Mouse (Mus musculus): ENCODE measurements around the gene Chrnb1.

Chrnb1 gene

DNA sequence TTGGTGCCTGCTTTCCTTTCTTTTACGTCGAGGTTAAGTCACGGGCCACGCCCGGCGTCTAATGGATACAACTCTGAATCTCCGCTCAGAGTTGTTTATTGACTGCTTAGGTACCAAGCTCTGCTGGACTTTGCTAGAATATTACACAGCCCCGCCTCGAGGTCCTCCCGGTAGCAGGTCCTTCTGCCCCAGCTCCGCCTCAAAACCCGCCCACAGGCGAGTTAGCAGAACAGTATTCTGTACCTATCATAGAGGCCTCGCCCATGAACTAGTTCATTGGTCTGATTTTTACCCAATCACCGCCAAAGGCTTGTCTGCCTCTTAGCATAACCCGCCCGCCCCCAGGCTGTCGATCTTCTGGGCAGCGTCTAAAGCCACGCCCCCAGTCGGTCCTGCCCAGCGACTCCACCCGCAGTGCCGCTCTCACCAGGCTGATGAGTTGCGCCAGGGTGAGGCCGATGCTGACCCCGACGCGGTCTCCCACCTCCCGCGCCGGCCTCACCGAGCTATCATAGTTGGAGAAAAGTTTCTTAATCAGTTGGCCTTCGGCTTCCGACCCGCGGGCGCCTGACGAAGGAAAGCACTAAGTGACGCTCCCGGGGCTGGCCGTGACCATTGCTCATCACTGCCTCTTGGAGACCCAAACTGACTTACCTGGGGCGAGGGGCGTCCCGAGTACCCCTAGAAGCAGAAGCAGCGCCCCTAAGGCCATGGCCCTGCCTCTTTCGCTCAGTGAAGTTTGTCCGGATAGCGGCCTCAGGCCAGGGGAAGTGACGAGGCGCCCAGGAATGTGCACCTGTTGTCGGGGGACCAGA lies at the start of gene Chrnb1:
Gene Chrnb1 (minus strand): TSS at position 776 of the 815 bp plus-strand sequence.
- DNase-seq (ENCODE audit: low read depth, low spot score), result peak; percentile 93

DNA sequence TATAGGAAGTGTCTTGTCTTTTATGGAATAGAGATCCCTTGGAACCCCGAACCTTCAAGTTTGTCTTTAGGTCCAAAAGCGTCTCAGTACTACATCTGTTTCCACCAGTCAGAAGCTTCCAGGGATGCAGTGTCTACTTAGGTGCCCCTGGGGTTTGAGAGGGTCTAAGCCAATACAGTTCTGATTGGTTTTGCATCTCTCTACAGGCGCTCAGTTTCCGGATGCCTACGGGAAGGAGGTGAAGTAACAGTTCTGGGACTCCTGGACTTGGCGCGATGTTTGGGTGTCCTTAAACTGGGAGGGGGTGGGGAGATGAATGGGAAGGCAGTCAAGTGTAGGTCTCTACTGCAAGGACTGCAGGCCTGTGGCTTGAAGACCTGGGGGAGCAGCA lies 43.0 kb upstream of the Chrnb1 start:
- DNase-seq (ENCODE audit: low read depth, low spot score), result no peak

DNA sequence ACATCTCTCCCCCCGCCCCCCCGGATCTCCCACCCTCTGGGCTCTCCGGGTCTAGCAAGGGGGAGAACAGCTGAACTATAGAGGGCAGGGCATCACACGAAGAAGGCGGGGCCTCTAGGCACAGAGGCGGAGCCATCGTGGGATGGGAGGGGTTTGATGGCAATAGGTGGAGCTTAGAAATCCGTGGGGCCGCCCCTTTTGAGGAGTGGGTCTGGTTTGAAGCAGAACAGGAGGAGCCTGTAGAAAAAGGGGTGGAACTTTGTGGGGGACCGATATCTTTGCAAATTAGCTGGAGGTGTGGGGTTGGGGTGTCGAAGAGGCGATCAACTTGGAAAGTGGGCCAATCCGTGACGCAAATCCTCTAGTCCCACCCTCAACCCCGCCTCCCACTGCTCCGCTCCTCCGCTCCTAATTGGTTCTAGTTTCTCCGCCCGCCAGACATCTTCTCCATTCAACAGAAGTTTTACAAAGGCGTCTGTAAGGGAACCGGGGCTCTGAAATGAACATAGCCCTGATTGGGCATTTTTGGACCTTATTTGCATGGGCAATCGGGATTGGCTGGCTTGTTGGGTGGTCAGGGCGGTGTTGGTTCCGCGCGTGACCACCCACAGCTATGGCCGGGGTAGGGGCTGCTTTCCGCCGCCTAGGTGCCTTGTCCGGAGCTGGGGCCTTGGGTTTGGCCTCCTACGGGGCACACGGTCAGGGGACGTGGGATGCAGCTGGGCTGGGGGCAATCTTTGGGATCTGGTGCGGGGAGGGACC lies 42.4 kb upstream of the Chrnb1 start, which contains the start of gene Tmem256:
Gene Tmem256 (plus strand): TSS at position 563 of the 762 bp plus-strand sequence.
- peak; percentile 97 for DNase-seq (ENCODE audit: low read depth, low spot score)

DNA sequence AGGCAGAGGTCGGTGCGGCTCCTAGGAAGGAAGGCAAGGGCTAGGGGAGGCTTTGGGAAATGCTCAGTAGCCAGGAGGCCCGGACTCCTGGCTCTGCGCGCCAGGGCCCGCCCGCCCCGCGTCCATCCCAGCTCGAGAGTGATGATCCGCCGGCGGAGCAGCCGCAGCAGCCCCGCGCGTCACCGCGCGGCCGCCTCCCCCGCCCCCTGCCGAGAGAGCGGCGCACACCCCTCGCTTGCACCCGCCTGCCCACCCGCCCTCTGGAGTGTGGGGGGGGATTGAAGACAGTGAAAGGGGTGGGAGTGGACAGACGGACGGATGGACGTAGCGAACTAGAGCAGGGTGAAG lies 41.8 kb upstream of the Chrnb1 start, which contains the start of gene Nlgn2:
Gene Nlgn2 (minus strand): TSS at position 181 of the 348 bp plus-strand sequence.
- no peak for DNase-seq (ENCODE audit: low read depth, low spot score)

DNA sequence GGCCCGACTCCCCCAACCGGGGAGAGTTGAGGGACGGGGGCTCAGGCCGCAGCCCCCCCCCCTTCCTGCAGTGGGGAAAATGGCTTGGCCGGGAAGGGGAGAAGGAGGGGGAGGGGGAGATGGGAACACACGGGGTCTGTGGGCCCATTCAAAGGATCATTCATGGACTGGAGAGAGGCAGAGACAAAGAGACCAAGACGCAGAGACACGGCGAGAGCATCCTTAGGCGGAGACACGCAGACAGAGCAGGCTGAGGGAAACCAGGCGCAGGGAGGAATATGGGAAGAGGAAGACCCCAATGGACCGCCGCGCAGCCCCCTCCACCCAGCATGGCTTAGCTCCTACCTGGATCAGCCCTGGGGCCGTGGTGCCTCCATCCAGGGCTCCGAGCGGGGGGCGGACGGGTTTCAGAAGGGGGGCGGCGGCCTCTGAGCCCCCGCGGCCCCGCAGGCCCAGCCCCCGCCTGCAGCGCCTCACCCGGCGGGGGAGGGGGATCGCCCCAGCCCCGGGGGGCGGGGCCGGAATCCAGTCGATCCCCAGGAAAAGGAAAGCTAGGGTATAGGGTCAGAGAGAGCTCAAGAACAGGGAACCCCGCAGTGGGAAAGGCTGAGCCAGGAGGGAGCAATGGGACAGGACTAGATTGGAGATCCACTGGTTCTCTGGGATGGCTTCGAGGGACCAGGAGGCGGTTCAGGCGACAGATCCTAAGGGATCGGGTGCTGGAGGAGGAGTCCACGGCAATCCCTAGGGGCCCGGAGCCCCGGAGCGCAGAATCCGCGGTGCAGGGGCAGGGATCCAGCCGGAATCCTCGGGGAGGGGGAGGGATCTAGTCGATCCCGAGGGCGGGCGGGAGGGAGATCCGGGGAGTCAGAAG lies 41.2 kb upstream of the Chrnb1 start:
- peak; percentile 41 for DNase-seq (ENCODE audit: low read depth, low spot score)

- DNase-seq (ENCODE audit: low read depth, low spot score), result no peak
Observed at GRCm38 (mm10) chr11:69835966-69836335, 40.2 kb upstream of the Chrnb1 start.

- peak; percentile 45 for DNase-seq (ENCODE audit: low read depth, low spot score)
Observed at GRCm38 (mm10) chr11:69835326-69835965, 39.7 kb upstream of the Chrnb1 start.

DNA sequence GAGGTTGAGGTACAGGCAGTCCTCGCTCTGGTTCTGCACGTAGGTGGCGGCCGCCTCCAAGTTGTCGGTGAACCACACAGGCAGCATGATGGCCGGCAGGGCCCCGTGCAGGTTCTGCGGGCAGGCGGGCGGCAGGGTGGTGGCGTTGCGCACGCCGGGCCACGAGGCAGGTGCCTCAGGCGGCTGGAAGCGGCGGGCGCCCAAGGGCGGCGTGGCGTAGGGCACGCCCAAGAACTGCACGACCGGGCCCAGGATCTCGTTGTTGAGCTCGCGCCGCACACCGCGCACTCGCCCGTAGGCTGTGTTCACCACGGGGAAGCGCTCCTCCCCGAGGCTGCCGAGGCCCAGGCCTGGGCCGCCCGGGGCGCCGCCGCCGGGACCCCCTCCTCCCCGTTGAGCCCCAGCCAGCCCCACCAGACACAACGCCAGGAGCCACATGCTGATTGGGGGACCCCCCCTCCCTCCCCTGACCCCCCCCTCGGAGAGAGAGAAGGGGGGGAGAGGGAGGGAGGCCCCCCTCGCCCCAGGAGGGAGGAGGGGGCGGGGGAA lies 38.3 kb upstream of the Chrnb1 start:
- no peak for DNase-seq (ENCODE audit: low read depth, low spot score)

DNA sequence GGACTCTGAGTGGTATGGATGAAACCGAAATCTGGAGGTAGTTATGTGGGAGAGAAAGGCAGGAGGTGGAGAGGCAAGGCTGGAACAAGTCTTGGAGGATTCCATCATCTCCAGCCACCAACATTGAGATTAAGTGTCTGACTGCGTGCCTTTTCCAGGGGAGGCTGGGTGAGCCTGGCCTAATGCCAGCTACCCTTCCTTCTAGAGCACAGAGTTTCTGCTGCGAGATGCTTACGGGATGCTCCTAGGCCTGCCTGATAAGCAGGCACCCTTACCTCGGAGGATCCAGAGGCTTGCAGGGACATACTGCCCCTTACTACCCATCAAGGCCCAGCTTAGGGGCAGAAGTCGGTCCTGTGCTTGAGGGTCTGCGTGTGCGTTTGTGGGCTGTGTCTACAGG lies 37.8 kb upstream of the Chrnb1 start:
- no peak for DNase-seq (ENCODE audit: low read depth, low spot score)

DNA sequence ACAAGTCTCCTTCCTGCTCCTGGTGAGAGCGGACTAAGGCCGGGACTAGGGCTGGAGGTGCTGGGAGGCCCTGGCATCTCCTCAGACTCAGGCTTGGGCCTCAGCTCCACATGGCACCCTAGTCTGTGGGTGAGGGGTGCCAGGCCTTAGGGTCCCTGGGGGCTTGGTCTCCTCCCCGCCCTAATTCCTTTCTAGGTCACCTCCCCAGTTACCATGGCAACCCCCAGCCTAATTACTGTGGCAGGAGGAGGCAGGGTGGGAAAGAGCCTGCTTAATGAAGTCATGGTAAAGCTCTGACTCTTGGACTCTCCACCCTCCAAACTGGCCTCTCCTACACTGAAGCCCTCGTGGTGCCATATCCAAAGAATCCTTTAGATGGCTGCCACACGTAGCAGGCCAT lies 33.1 kb upstream of the Chrnb1 start:
- DNase-seq (ENCODE audit: low read depth, low spot score), result no peak

DNA sequence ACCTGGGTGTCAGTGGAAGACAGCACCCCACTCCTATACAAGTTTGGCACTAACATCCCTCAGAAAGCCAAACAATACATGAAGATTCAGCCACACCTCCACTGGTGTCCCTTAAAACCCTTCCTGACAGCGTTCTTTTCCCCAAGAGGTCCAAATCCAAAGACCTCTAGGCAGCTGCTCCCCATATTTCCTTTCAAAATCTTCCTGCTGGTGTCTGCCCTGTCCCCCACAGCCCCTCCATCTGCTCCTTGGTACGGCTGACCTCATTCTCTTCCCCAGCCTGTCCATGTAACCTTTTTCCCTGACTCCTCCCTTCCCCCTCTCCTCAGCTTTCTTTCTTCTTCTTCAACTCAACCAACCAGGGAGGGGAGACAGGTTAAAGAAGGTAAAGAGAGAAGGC lies 27.7 kb upstream of the Chrnb1 start:
- DNase-seq (ENCODE audit: low read depth, low spot score), result no peak

DNA sequence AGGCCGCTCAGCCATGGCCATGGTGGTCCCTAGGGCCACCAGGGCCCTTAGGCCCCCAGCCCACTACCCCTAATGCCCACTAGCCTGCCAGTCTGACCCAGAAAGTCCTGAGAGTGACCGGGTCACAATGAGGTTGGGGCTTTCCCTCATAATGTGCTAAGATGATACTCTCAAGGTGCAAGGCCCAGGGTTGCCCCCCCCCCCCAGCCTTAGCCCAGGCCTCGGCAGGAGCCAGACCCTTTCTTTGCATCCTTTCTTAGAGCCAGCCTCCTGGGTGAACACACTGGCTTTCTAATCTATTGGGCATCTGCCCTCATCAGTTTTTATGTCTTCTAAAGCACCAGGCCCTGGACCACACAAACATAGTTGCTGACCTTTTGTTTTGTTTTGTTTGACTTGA lies 26.3 kb upstream of the Chrnb1 start, which contains the start of gene Spem1:
Gene Spem1 (minus strand): TSS at position 101 of the 400 bp plus-strand sequence.
- no peak for DNase-seq (ENCODE audit: low read depth, low spot score)

DNA sequence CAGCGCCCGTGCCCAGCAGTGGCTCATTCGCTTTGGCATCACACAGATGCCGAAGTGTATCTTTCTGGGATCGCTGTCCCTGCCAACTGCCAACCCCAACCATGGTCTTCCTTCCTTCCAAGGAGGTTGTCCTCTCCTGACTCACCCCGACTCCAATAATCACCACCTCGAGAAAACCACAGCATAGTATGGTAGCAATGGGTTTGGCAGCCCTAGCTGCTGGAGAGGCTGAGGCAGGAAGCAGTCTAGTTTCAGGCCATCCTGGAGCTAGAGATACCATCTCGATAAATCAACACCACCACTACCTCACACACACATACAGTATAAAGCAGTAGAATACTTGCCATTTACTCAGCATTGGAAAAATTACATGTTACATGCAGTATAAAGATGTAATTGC lies 23.1 kb upstream of the Chrnb1 start:
- DNase-seq (ENCODE audit: low read depth, low spot score), result no peak

GRCm38 (mm10) chr11:69818365-69818764 lies 22.6 kb upstream of the Chrnb1 start, which contains the start of gene Spem2:
Gene Spem2 (minus strand): TSS chr11:69818465.
- DNase-seq (ENCODE audit: low read depth, low spot score), result no peak

- no peak for DNase-seq (ENCODE audit: low read depth, low spot score)
Observed at GRCm38 (mm10) chr11:69816520-69816919, 20.8 kb upstream of the Chrnb1 start.

- DNase-seq (ENCODE audit: low read depth, low spot score), result no peak
Observed at GRCm38 (mm10) chr11:69815155-69815554, 19.4 kb upstream of the Chrnb1 start, which contains the start of gene Gm39566. Gene Gm39566 (minus strand): TSS chr11:69815298.

- no peak for DNase-seq (ENCODE audit: low read depth, low spot score)
Observed at GRCm38 (mm10) chr11:69810280-69810679, 14.5 kb upstream of the Chrnb1 start.

- DNase-seq (ENCODE audit: low read depth, low spot score), result no peak
Observed at GRCm38 (mm10) chr11:69807641-69808040, 11.9 kb upstream of the Chrnb1 start.

DNA sequence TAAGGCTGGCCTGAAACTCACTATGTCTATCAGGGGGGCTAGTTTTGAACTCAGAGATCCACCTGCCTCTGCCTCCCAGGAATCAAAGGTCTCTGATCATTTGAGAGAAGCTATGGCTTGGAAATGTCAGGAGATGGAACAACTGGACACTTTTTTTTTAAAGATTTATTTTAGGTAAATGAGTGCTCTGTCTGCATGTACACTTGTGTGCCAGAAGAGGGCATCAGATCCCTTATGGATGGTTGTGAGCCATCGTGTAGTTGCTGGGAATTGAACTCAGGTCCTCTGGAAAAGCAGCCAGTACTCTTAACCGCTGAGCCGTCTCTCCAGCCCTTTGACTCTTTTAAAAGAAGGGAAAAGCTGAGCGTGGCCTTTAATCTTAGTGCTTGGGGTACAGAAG lies 10.6 kb upstream of the Chrnb1 start:
- no peak for DNase-seq (ENCODE audit: low read depth, low spot score)

DNA sequence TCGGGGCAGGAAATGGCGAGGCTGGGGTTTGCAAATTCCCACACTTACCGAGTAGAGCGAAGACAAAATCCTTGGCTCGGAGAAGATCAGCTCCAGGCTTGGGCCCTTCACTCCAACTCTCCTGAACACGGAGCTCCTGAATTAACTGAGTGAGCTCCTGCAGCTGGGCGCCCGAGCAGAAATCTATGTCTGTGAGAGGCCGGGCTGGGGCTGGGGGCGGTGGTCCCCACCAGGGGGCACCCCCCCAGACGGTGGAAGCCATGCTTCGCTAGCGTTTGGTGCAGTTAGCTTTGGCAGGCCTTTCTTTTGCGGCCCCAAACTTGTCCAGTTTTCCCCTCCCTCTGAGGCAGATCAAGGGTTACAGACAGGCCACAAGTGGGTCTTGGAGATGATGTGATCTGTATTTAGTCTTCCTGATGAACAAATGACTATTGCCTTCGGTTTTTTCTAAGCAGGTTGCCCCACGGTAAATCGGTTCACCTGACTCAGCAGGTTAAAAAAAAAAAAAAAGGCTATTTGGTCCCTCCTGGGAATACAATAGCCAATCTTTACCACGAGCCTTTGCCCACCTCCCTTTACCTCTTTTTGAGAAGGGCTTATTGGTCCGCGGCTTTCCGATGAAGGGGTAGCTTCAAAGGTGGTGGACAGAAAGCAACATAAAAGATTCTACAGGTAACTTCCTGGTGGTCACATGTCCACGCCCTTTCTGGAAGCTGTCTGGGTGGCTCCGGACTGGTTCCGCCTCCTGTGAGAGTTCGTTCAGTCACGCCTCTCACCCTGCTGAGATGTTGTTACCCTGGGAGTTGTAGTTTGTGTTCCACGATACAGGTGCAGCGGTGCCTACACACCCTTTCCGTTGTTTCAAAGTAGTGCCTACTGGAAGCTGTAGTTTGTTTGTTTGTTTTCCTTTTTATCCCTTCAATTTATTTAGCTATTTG lies 9.5 kb upstream of the Chrnb1 start, which contains the start of gene Tmem102:
Gene Tmem102 (minus strand): TSS at position 653 of the 938 bp plus-strand sequence.
- no peak for DNase-seq (ENCODE audit: low read depth, low spot score)

Measured in mesoderm, embryonic 11.5 days (tissue).